Mouse (Mus musculus): ENCODE measurements around the gene Cyb5d1. TPM values are rescaled to one million over a fixed set of nuclear protein-coding genes. Genes with fewer than 3 reads are reported as not detected.

Gene Cyb5d1
- polyA plus RNA-seq, 1 experiment from 2014 or later, result 48.6 TPM

DNA sequence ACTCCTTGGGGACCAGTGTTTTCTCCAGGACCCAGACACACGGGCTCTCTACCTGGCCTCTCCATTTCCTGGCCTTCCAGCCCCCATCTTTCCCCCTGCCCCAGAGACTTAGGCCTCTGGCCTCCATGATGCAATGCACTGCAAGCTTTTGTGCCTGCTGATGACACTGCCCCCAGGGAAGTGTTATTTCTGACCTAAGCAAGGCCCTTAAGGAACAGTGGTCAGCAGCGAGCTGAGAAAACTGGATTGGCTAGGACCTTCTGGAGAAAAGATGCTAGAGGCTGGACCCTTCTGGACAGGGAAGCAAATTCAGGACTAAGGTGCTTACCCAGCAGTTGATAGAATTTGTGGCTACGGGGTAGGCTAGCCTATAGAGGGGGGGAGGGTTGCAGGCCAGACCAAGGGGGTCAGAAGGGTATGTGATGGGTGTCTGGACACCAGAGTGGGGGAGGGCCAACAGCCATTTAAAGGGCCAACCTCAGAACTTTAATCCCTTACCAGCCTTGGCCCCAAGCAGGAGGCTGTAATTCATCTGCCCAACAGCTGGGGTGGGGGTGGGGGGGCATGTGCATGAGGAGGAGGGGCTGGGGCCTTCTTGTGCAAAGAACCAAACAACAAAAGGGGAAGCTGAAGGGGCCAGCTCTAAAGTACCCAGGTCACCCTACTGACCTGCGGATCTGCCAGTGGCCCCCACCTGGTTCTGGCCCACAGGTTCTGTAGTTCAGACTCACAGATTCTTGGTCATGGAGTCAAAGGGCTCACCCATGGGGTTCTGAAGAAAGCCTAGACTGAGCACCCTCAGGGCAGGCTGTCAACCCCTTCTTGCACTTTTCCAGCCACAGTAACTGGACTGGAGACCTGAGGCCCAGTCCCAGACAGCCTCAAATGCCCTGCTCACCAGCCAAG lies 19.2 kb upstream of the Cyb5d1 start:
- Histone ChIP-seq H3K36me3 (ENCODE audit: poor library complexity, severe bottlenecking) (peaks cover 17% of the 10 kb centered on the region), H3K27me3 (no peaks in the 10 kb centered on the region), H3K4me2 (peak overlapping the region; percentile 99), H3K4me3 (peak overlapping the region; percentile 79), H3K9me3 (replicated peaks) (no peaks in the 10 kb centered on the region), H3K9ac (peak overlapping the region; percentile 97), H3K4me1 (peaks cover 66% of the 10 kb centered on the region), H3K27ac (peak overlapping the region; percentile 99)
- no peak for ATAC-seq
- 16% methylated on average over 4 of the region's 4 CpGs for WGBS

GRCm38 (mm10) chr11:69413221-69414181 lies 18.1 kb upstream of the Cyb5d1 start, which contains the start of gene Kdm6b:
Gene Kdm6b, minus strand, starts transcription at chr11:69413675.
- Histone ChIP-seq H3K9ac (peak within 1 kb of the TSS; percentile 97), H3K4me1 (peaks cover 63% of the 10 kb centered on the region)

DNA sequence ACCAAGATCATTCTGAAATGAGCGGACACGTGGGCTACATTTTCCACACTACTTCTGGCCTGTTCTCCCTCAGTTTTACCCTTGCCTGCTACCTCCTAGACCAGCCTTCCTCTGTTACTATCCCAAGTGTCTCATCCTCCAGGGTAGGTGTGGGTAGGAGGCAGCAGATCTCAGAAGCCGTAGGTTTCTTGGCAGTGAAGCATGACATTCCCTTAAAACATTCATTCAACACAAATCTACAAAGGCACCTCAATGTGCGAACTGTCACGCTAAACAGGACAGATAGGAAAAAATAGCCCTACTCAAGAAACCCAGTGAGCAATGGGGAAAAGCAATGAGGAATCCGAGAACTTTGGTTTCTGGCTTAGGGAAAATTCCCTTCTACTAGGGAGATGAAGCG lies 17.1 kb upstream of the Cyb5d1 start:
- ATAC-seq, result no peak
- peaks cover 63% of the 10 kb centered on the region for H3K4me1 ChIP-seq
- 64% methylated on average over 7 of the region's 7 CpGs for WGBS

More at GRCm38 (mm10) chr11:69413221-69414181, 18.1 kb upstream of the Cyb5d1 start, which contains the start of gene Kdm6b:
- Histone ChIP-seq H3K4me2 (peak within 1 kb of the TSS; percentile 99), H3K4me3 (peak within 1 kb of the TSS; percentile 79), H3K9me3 (replicated peaks) (no peaks in the 10 kb centered on the region), H3K36me3 (ENCODE audit: poor library complexity, severe bottlenecking) (peaks cover 17% of the 10 kb centered on the region), H3K27ac (peak within 1 kb of the TSS; percentile 99), H3K27me3 (no peaks in the 10 kb centered on the region)
- WGBS, result 39% methylated on average over 12 of the region's 12 CpGs
- no peak for ATAC-seq

GRCm38 (mm10) chr11:69411538-69412203 lies 16.2 kb upstream of the Cyb5d1 start:
- Histone ChIP-seq H3K27me3 (no peaks in the 10 kb centered on the region), H3K9me3 (replicated peaks) (no peaks in the 10 kb centered on the region), H3K4me2 (peak overlapping the region; percentile 99), H3K9ac (peak overlapping the region; percentile 97), H3K27ac (peak overlapping the region; percentile 99), H3K4me1 (peaks cover 56% of the 10 kb centered on the region), H3K4me3 (peak overlapping the region; percentile 79), H3K36me3 (ENCODE audit: poor library complexity, severe bottlenecking) (peaks cover 32% of the 10 kb centered on the region)
- no peak for ATAC-seq
- under 1% methylated on average over 37 of the region's 39 CpGs for WGBS

More for the DNA sequence above, 17.1 kb upstream of the Cyb5d1 start:
- Histone ChIP-seq H3K27me3 (no peaks in the 10 kb centered on the region), H3K9me3 (replicated peaks) (no peaks in the 10 kb centered on the region), H3K36me3 (ENCODE audit: poor library complexity, severe bottlenecking) (peaks cover 23% of the 10 kb centered on the region), H3K4me3 (peak overlapping the region; percentile 79), H3K27ac (peak overlapping the region; percentile 99), H3K4me2 (peak overlapping the region; percentile 99), H3K9ac (peak overlapping the region; percentile 97)

- H3K9ac ChIP-seq, result peak overlapping the region; percentile 97
- ATAC-seq, result peak; percentile 48
- H3K4me2 ChIP-seq, result peak overlapping the region; percentile 99
- peaks cover 54% of the 10 kb centered on the region for H3K4me1 ChIP-seq
- H3K27me3 ChIP-seq, result no peaks in the 10 kb centered on the region
- H3K36me3 ChIP-seq (ENCODE audit: poor library complexity, severe bottlenecking), result peaks cover 38% of the 10 kb centered on the region
- under 1% methylated on average over 26 of the region's 26 CpGs for whole genome bisulfite sequencing
- H3K27ac ChIP-seq, result peak overlapping the region; percentile 99
- H3K9me3 ChIP-seq (replicated peaks), result no peaks in the 10 kb centered on the region
- H3K4me3 ChIP-seq, result peak overlapping the region; percentile 79
Observed at GRCm38 (mm10) chr11:69411073-69411535, 15.7 kb upstream of the Cyb5d1 start.

GRCm38 (mm10) chr11:69410310-69411072 lies 15.1 kb upstream of the Cyb5d1 start:
- Histone ChIP-seq H3K4me1 (peaks cover 54% of the 10 kb centered on the region), H3K4me3 (peak overlapping the region; percentile 79), H3K27me3 (no peaks in the 10 kb centered on the region), H3K9ac (peak overlapping the region; percentile 97), H3K9me3 (replicated peaks) (no peaks in the 10 kb centered on the region), H3K4me2 (peak overlapping the region; percentile 99), H3K27ac (peak overlapping the region; percentile 99), H3K36me3 (ENCODE audit: poor library complexity, severe bottlenecking) (peaks cover 44% of the 10 kb centered on the region)
- under 1% methylated on average over 41 of the region's 41 CpGs for WGBS
- peak; percentile 5 for ATAC-seq

GRCm38 (mm10) chr11:69410045-69410309 lies 14.5 kb upstream of the Cyb5d1 start:
- Histone ChIP-seq H3K27me3 (no peaks in the 10 kb centered on the region), H3K9ac (peak overlapping the region; percentile 97), H3K27ac (peak overlapping the region; percentile 99), H3K36me3 (ENCODE audit: poor library complexity, severe bottlenecking) (peaks cover 49% of the 10 kb centered on the region), H3K4me1 (peaks cover 51% of the 10 kb centered on the region), H3K4me2 (peak overlapping the region; percentile 99), H3K4me3 (peak overlapping the region; percentile 79), H3K9me3 (replicated peaks) (no peaks in the 10 kb centered on the region)
- 0% methylated on average over 18 of the region's 18 CpGs for WGBS
- ATAC-seq, result no peak

- Histone ChIP-seq H3K9me3 (replicated peaks) (no peaks in the 10 kb centered on the region), H3K27me3 (no peaks in the 10 kb centered on the region), H3K9ac (peak overlapping the region; percentile 97), H3K27ac (peak overlapping the region; percentile 99), H3K4me3 (peak overlapping the region; percentile 79), H3K4me2 (peak overlapping the region; percentile 99), H3K4me1 (peaks cover 47% of the 10 kb centered on the region), H3K36me3 (ENCODE audit: poor library complexity, severe bottlenecking) (peaks cover 54% of the 10 kb centered on the region)
- under 1% methylated on average over 40 of the region's 46 CpGs for WGBS
- peak; percentile 63 for ATAC-seq
Observed at GRCm38 (mm10) chr11:69409378-69410044, 14.1 kb upstream of the Cyb5d1 start.

DNA sequence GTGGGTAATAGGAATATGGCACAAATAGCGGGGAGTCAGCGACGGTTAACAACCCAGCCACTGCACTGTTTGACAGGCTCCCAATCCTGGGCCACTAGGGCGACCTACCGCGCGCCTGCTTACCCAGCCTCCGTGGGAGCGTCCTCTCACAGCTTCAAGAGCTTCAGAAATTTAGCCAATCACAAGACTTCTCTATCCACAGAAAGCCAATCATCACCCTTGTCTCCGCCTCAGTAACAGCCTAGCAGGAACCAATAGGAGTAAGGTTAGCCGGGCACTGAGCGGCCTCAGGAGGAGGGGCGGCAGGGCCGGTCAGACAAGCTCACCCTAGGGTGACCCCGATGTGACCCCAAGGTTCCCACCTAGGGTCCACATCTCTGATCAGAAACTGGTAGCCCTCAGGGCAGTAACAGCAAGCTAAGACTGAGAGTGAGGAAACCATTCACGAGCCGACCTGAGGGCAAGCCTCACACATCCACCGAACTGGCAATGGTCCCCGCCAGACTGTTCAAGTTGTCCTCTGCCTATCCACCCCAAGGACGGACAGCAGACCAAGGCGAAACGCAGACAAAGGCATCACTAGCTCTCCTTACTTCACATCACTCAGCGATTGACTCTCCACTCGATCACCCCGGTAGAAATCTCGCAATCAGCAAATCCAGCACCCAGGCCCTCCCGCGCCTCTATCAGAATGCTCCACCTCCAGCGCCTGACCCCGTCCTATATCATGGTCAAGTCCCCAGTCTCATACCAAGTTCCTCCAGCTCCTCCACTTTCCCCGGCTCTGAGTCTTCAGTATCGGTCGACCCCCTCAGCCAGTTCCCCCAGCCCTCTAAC lies 13.3 kb upstream of the Cyb5d1 start:
- peaks cover 61% of the 10 kb centered on the region for H3K36me3 ChIP-seq (ENCODE audit: poor library complexity, severe bottlenecking)
- no peaks in the 10 kb centered on the region for H3K27me3 ChIP-seq
- WGBS, result under 1% methylated on average over 33 of the region's 33 CpGs
- H3K9ac ChIP-seq, result peak overlapping the region; percentile 97
- peak; percentile 68 for ATAC-seq
- H3K9me3 ChIP-seq (replicated peaks), result no peaks in the 10 kb centered on the region
- H3K4me3 ChIP-seq, result peak overlapping the region; percentile 79
- peak overlapping the region; percentile 99 for H3K4me2 ChIP-seq
- peaks cover 39% of the 10 kb centered on the region for H3K4me1 ChIP-seq
- peak overlapping the region; percentile 99 for H3K27ac ChIP-seq

- Histone ChIP-seq H3K36me3 (ENCODE audit: poor library complexity, severe bottlenecking) (peaks cover 64% of the 10 kb centered on the region), H3K4me1 (peaks cover 28% of the 10 kb centered on the region), H3K4me2 (peak overlapping the region; percentile 99), H3K4me3 (peak overlapping the region; percentile 79; the same call in 1 of the 2 replicates), H3K9me3 (replicated peaks) (no peaks in the 10 kb centered on the region), H3K9ac (peak overlapping the region; percentile 97), H3K27me3 (no peaks in the 10 kb centered on the region), H3K27ac (no peak overlapping the region)
- WGBS, result 92% methylated on average over 4 of the region's 4 CpGs
- no peak for ATAC-seq
Observed at GRCm38 (mm10) chr11:69407724-69408004, 12.2 kb upstream of the Cyb5d1 start.
